Mouse (Mus musculus): ENCODE measurements around the gene Braf. TPM values are rescaled to one million over a fixed set of nuclear protein-coding genes. Genes with fewer than 3 reads are reported as not detected.
A peak's percentile ranks its signal among the peaks of the same experiment; 100 is the strongest.

Braf gene
- polyA plus RNA-seq, 1 experiment from 2014 or later = 14.3 TPM

DNA sequence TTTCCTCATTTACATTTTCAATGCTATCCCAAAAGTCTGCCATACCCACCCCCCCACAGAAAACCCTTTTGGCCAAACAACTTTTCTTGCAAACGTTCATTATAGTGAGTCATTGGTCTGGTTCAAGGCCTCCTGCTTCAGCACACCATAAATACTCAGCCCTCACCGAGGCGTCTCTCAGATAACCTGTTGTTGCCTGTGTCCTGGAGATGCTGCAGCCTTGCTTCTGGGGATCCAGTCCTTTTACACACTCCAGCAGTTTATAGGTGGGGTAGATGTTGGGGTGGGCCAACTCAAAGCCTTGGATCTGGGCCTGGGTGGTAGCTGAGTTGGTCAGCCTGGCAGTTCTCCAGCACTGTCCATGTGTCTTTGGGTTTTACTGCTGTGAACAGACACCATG lies 154.8 kb downstream of the Braf start:
- no peak overlapping the region for H3K4me2 ChIP-seq (replicated peaks; ENCODE audit: low read depth, low read length)
- ATAC-seq (ENCODE audit: low FRiP score, low TSS enrichment) = no peak
- H3K9me3 ChIP-seq (ENCODE audit: low read length) = no peaks in the 10 kb centered on the region
- H3K4me3 ChIP-seq (ENCODE audit: low read length) = no peak overlapping the region
- H3K9ac ChIP-seq (replicated peaks; ENCODE audit: low read length) = no peak overlapping the region
- H3K27ac ChIP-seq (ENCODE audit: low read length) = no peak overlapping the region
- H3K36me3 ChIP-seq (ENCODE audit: insufficient read depth, low read length) = no peaks in the 10 kb centered on the region
- H3K4me1 ChIP-seq (ENCODE audit: insufficient read depth, low read length) = peaks cover 10% of the 10 kb centered on the region
- 36% methylated on average over 3 of the region's 3 CpGs for WGBS
- H3K27me3 ChIP-seq (ENCODE audit: insufficient read depth, low read length) = no peaks in the 10 kb centered on the region

DNA sequence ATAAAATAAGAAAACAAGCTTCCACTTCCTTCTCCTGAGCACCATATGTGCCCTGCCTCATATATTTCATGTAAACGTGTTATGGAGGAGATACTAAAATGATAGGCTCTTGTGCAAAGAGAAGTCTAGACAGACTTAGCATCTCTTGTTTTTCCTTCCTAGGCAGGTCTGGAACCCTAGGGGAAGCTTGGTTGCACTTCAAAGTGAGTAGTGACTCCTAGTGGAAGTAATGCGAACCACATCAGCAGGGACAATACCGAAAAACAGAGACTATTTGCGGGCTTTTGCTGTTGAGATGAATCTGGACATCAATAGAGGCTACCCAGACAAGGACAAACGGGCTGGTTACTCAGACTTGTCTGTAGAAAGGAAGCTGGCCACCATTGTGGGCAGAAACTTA lies 157.7 kb downstream of the Braf start:
- H3K4me1 ChIP-seq (ENCODE audit: insufficient read depth, low read length) = no peaks in the 10 kb centered on the region
- H3K9ac ChIP-seq (replicated peaks; ENCODE audit: low read length) = no peak overlapping the region
- no peaks in the 10 kb centered on the region for H3K9me3 ChIP-seq (ENCODE audit: low read length)
- ATAC-seq (ENCODE audit: low FRiP score, low TSS enrichment) = no peak
- H3K36me3 ChIP-seq (ENCODE audit: insufficient read depth, low read length) = no peaks in the 10 kb centered on the region
- H3K4me3 ChIP-seq (ENCODE audit: low read length) = no peak overlapping the region
- H3K27me3 ChIP-seq (ENCODE audit: insufficient read depth, low read length) = no peaks in the 10 kb centered on the region
- 17% methylated on average over 5 of the region's 5 CpGs for WGBS
- no peak overlapping the region for H3K27ac ChIP-seq (ENCODE audit: low read length)
- H3K4me2 ChIP-seq (replicated peaks; ENCODE audit: low read depth, low read length) = no peak overlapping the region

DNA sequence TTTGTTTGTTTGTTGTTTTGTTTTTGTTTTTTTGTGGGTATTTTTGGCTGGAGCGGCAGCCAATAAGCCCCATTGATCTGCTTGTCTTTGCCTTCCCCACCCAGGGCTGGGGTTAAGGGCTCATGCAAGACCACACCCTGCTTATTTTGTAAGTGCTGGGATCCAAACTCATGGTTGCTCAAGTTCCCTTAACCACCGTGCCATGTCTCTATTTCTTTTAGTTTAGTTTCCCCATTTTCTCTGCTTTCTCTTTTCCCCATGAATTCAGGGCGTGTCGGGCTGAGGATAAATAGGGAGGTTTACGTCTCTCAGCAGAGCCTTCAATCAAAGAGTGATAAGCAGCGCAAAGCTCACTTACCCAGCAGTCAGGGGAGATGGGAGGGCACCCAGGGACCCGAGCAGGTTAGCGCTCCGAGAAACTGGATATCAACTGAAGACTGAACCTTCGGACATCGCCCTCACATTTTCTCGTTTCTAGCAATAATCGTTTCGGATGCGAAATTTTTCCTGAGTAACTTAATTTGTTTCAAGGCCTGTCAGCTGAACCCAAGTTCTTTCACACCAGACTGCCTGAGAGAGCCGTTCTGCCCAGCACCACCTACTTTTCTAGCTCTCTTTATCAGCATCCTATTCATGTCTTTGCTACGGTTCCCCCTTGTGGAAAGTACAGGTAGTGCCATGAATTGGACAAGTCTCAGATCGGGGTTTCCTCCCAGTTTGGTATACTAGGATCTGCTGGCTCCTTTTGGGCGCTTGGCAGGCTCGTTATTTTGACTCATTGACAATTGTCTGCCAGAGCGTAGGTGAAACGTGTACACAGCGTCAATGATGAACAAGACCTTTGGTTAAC lies 162.9 kb downstream of the Braf start:
- 0 out of 2 replicates have a peak overlapping the region, but pooled peaks have one; percentile 32 for H3K9ac ChIP-seq (replicated peaks; ENCODE audit: low read length)
- peak overlapping the region; percentile 45 for H3K4me2 ChIP-seq (replicated peaks; ENCODE audit: low read depth, low read length)
- no peaks in the 10 kb centered on the region for H3K27me3 ChIP-seq (ENCODE audit: insufficient read depth, low read length)
- WGBS = 20% methylated on average over 23 of the region's 23 CpGs
- H3K27ac ChIP-seq (ENCODE audit: low read length) = no peak overlapping the region
- ATAC-seq (ENCODE audit: low FRiP score, low TSS enrichment) = 0 out of 2 replicates have a peak, but pooled peaks have one; percentile 26
- H3K9me3 ChIP-seq (ENCODE audit: low read length) = no peaks in the 10 kb centered on the region
- peaks cover 12% of the 10 kb centered on the region; the same call in 1 of the 2 replicates for H3K4me1 ChIP-seq (ENCODE audit: insufficient read depth, low read length)
- no peaks in the 10 kb centered on the region for H3K36me3 ChIP-seq (ENCODE audit: insufficient read depth, low read length)
- peak overlapping the region; percentile 17 for H3K4me3 ChIP-seq (ENCODE audit: low read length)

DNA sequence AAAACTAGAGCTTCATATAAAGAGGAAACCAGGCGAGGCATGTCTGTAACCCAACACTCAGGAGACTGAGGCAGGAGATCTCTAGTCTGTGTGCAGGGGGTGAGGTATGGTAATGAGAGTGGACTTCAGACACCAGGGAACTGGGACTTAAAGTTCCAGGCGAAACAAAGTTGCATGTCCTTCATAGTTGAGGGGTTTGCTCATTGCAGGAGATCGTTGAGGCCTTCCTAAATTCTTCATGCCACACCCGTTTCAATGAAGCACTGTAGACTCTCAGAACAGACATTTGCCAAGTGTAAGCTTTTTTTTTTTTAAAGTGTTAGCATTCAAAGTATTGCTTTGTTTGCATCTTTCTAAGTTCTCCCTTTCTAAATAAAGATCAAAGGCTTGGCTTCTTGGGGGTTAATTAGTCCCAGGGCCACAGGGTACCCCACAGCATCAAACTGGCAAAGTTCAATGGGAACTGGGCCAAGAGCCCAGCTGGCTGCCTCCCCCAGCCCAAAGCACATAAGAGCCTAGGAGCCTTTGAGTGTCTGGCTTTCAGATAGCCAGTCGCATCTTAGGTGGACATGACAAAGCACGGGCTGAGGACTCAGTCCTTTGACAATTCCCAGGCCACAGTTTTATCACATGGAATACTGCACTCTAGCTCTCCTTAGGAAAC lies 165.9 kb downstream of the Braf start:
- WGBS = 56% methylated on average over 6 of the region's 6 CpGs
- Histone ChIP-seq H3K9me3 (ENCODE audit: low read length) (no peaks in the 10 kb centered on the region), H3K27me3 (ENCODE audit: insufficient read depth, low read length) (no peaks in the 10 kb centered on the region), H3K36me3 (ENCODE audit: insufficient read depth, low read length) (no peaks in the 10 kb centered on the region), H3K4me1 (ENCODE audit: insufficient read depth, low read length) (peaks cover 36% of the 10 kb centered on the region), H3K27ac (ENCODE audit: low read length) (no peak overlapping the region), H3K9ac (replicated peaks; ENCODE audit: low read length) (no peak overlapping the region), H3K4me3 (ENCODE audit: low read length) (no peak overlapping the region), H3K4me2 (replicated peaks; ENCODE audit: low read depth, low read length) (no peak overlapping the region)
- no peak for ATAC-seq (ENCODE audit: low FRiP score, low TSS enrichment)

DNA sequence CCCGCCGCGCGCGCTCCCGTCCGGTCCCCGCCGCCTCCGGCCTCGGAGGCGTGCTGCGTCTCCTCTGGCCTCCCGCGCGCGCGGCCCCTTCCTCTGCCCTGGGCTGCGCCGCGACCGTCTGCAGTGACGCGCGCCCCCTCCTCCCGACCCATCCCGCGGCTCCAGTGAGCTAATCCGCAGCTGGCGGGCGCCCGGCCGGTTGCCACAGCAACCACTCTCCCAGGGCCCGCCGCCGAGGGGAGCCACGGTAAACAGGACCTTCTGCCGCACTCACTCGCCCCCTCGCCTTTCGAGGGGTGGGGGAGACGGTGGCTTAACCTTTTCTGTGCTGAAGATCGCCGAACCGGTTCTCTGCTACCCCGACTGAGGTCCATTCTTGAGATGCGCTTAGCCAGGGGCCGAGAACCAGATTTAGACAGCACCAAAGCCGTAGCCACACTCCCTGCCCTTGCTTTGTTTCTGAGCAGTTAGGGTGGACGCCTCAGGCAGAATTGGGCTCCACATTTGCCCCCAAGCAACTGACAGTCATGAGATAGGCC lies 167.5 kb downstream of the Braf start, which contains the start of gene Dennd2a:
Gene Dennd2a (minus strand): TSS at position 145 of the 539 bp plus-strand sequence.
- Histone ChIP-seq H3K36me3 (ENCODE audit: insufficient read depth, low read length) (no peaks in the 10 kb centered on the region), H3K4me3 (ENCODE audit: low read length) (peak within 1 kb of the TSS; percentile 62), H3K4me2 (replicated peaks; ENCODE audit: low read depth, low read length) (peak within 1 kb of the TSS; percentile 73), H3K27me3 (ENCODE audit: insufficient read depth, low read length) (no peaks in the 10 kb centered on the region), H3K9ac (replicated peaks; ENCODE audit: low read length) (peak within 1 kb of the TSS; percentile 80), H3K27ac (ENCODE audit: low read length) (peak within 1 kb of the TSS; percentile 84), H3K9me3 (ENCODE audit: low read length) (no peaks in the 10 kb centered on the region), H3K4me1 (ENCODE audit: insufficient read depth, low read length) (peaks cover 39% of the 10 kb centered on the region)
- under 1% methylated on average over 45 of the region's 50 CpGs for WGBS
- peak; percentile 95 for ATAC-seq (ENCODE audit: low FRiP score, low TSS enrichment)

DNA sequence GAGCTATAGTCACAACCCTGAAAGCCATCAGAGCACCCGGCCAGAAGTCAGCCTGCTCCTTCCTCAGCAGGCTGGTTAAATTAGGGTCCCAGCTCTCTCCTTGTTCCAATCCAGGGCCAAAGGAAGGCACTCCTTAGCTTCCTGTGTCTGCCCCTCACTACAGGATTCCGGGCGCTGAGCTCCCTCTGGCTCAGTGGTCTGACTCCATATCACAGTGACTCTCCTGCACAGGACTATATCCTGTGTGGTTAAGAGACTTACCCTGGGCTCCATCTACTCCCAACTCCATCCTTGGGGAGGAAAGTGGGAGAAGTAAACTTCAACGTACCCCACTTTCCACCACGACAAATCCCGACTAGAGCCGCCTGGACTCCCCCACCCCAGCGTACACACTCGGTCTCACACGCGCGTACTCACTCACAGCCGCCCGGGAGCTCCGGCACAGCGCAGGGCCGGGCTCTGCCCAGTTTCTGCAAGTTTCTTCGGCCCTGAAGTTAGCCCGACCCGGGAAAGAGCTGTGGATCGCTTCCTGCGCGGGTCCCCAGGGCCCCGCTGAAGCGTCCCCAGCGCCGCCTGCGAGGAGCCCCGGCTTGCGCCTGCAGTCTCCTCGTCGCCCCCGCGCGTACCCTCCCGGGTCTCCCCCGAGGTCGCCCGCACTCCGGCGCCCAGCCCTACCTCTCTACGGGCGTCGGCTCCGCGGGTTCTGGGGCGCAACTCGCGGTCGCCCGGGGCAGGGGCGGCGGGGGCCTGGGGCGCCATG lies 168.2 kb downstream of the Braf start:
- Histone ChIP-seq H3K9ac (replicated peaks; ENCODE audit: low read length) (peak overlapping the region; percentile 80), H3K36me3 (ENCODE audit: insufficient read depth, low read length) (no peaks in the 10 kb centered on the region), H3K27me3 (ENCODE audit: insufficient read depth, low read length) (no peaks in the 10 kb centered on the region), H3K4me2 (replicated peaks; ENCODE audit: low read depth, low read length) (peak overlapping the region; percentile 73), H3K27ac (ENCODE audit: low read length) (peak overlapping the region; percentile 84), H3K4me1 (ENCODE audit: insufficient read depth, low read length) (peaks cover 41% of the 10 kb centered on the region), H3K9me3 (ENCODE audit: low read length) (no peaks in the 10 kb centered on the region), H3K4me3 (ENCODE audit: low read length) (peak overlapping the region; percentile 62)
- peak; percentile 73 for ATAC-seq (ENCODE audit: low FRiP score, low TSS enrichment)
- WGBS = under 1% methylated on average over 51 of the region's 54 CpGs

DNA sequence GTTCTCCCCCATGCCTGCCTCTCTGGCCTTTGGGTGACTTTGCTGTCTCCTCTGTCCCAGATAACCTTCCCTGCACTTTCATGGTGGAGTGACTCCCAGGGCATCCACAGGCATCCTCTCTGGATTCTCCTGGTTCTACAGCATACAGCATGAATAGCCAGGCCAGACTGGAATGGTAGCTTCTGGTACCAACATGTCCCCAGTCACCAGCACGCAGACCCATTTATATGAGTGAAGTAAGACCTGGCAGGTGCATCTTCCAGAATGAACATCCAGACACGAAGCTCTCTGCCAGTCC lies 169.7 kb downstream of the Braf start:
- Histone ChIP-seq H3K4me2 (replicated peaks; ENCODE audit: low read depth, low read length) (peak overlapping the region; percentile 73), H3K4me3 (ENCODE audit: low read length) (peak overlapping the region; percentile 62; the same call in 1 of the 2 replicates), H3K27me3 (ENCODE audit: insufficient read depth, low read length) (no peaks in the 10 kb centered on the region), H3K27ac (ENCODE audit: low read length) (no peak overlapping the region), H3K9me3 (ENCODE audit: low read length) (no peaks in the 10 kb centered on the region), H3K36me3 (ENCODE audit: insufficient read depth, low read length) (no peaks in the 10 kb centered on the region), H3K9ac (replicated peaks; ENCODE audit: low read length) (no peak overlapping the region), H3K4me1 (ENCODE audit: insufficient read depth, low read length) (peaks cover 46% of the 10 kb centered on the region)
- WGBS = 71% methylated on average over 2 of the region's 2 CpGs
- ATAC-seq (ENCODE audit: low FRiP score, low TSS enrichment) = no peak

DNA sequence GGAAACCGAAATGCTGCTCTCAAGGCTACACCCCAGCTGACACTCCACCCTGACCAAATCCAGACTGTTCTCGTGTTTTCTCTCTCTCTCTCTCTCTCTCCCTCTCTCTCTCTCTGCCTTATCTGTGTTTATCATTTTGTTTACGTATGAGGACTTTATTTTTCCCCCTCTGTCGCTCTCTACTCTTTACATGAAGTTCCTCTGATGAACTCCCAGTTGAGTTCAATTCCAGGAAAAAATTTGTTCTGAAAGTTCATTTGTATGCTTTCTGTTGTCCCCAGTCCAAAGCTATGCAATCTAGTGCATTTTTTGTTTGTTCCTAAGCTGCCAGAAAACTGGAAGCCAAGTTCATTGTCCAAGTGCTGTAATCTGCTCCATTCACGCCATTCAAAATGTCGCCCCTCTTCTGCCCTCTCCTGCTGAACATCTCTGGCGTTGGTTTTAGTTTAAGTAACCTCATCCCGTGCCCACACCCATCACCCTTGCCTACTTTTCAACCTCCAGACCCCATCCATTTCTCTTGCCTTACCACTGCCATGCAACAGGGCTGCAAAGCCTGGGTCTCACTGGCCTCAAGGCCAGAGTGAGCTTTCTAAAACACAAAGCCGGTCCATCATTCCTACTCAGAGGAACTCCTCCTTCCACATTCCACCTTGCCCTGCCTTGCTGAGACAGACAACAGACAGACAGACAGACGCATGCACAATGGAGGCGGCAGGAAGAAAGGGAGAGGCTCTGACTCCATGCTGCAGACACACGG lies 170.2 kb downstream of the Braf start:
- no peak overlapping the region for H3K27ac ChIP-seq (ENCODE audit: low read length)
- no peaks in the 10 kb centered on the region for H3K27me3 ChIP-seq (ENCODE audit: insufficient read depth, low read length)
- H3K4me3 ChIP-seq (ENCODE audit: low read length) = peak overlapping the region; percentile 62; the same call in 1 of the 2 replicates
- H3K4me1 ChIP-seq (ENCODE audit: insufficient read depth, low read length) = peaks cover 46% of the 10 kb centered on the region
- no peak overlapping the region for H3K9ac ChIP-seq (replicated peaks; ENCODE audit: low read length)
- peak overlapping the region; percentile 73 for H3K4me2 ChIP-seq (replicated peaks; ENCODE audit: low read depth, low read length)
- H3K36me3 ChIP-seq (ENCODE audit: insufficient read depth, low read length) = no peaks in the 10 kb centered on the region
- 67% methylated on average over 12 of the region's 12 CpGs for WGBS
- no peaks in the 10 kb centered on the region for H3K9me3 ChIP-seq (ENCODE audit: low read length)
- ATAC-seq (ENCODE audit: low FRiP score, low TSS enrichment) = no peak
